Mouse (Mus musculus): ENCODE data around the gene Cox7a2l. TPM values are rescaled to one million over a fixed set of nuclear protein-coding genes. Genes with fewer than 3 reads are reported as not detected.

The Cox7a2l gene
- polyA plus RNA-seq, 1 experiment from 2014 or later, result 180 TPM

- peak overlapping the region; percentile 40 for H3K4me2 ChIP-seq (replicated peaks)
- H3K4me1 ChIP-seq, result peaks cover 34% of the 10 kb centered on the region
- peaks cover 10% of the 10 kb centered on the region; the same call in 1 of the 2 replicates for H3K27me3 ChIP-seq
- no peaks in the 10 kb centered on the region for H3K9me3 ChIP-seq
- 7% methylated on average over 35 of the region's 35 CpGs for WGBS
- H3K36me3 ChIP-seq, result no peaks in the 10 kb centered on the region
- ATAC-seq (replicated peaks), result peak; percentile 68
- H3K4me3 ChIP-seq, result peak overlapping the region; percentile 26
- H3K27ac ChIP-seq (replicated peaks), result peak overlapping the region; percentile 2; the same call in 1 of the 2 replicates
- H3K9ac ChIP-seq (replicated peaks), result 0 out of 2 replicates have a peak overlapping the region, but pooled peaks have one; percentile 30
Measured at GRCm38 (mm10) chr17:83545756-83546742, 28.9 kb upstream of the Cox7a2l start.

- ATAC-seq (replicated peaks), result no peak
- 78% methylated on average over 6 of the region's 6 CpGs for WGBS
- no peak overlapping the region for H3K27ac ChIP-seq (replicated peaks)
Measured at GRCm38 (mm10) chr17:83545259-83545658, 28.1 kb upstream of the Cox7a2l start.

GRCm38 (mm10) chr17:83542424-83542823, 25.3 kb upstream of the Cox7a2l start:
- no peak overlapping the region for H3K4me3 ChIP-seq
- H3K4me2 ChIP-seq (replicated peaks), result no peak overlapping the region
- H3K27me3 ChIP-seq, result peaks cover 8% of the 10 kb centered on the region; the same call in 1 of the 2 replicates
- no peaks in the 10 kb centered on the region for H3K9me3 ChIP-seq
- H3K36me3 ChIP-seq, result no peaks in the 10 kb centered on the region
- H3K27ac ChIP-seq (replicated peaks), result no peak overlapping the region
- WGBS, result 84% methylated on average over 2 of the region's 2 CpGs
- no peak for ATAC-seq (replicated peaks)
- peaks cover 23% of the 10 kb centered on the region for H3K4me1 ChIP-seq
- no peak overlapping the region for H3K9ac ChIP-seq (replicated peaks)

More at GRCm38 (mm10) chr17:83545259-83545658, 28.1 kb upstream of the Cox7a2l start:
- Histone ChIP-seq H3K36me3 (no peaks in the 10 kb centered on the region), H3K4me3 (no peak overlapping the region), H3K4me1 (peaks cover 34% of the 10 kb centered on the region), H3K4me2 (replicated peaks) (peak overlapping the region; percentile 40; the same call in 1 of the 2 replicates), H3K9me3 (no peaks in the 10 kb centered on the region), H3K9ac (replicated peaks) (no peak overlapping the region), H3K27me3 (peaks cover 10% of the 10 kb centered on the region; the same call in 1 of the 2 replicates)

DNA sequence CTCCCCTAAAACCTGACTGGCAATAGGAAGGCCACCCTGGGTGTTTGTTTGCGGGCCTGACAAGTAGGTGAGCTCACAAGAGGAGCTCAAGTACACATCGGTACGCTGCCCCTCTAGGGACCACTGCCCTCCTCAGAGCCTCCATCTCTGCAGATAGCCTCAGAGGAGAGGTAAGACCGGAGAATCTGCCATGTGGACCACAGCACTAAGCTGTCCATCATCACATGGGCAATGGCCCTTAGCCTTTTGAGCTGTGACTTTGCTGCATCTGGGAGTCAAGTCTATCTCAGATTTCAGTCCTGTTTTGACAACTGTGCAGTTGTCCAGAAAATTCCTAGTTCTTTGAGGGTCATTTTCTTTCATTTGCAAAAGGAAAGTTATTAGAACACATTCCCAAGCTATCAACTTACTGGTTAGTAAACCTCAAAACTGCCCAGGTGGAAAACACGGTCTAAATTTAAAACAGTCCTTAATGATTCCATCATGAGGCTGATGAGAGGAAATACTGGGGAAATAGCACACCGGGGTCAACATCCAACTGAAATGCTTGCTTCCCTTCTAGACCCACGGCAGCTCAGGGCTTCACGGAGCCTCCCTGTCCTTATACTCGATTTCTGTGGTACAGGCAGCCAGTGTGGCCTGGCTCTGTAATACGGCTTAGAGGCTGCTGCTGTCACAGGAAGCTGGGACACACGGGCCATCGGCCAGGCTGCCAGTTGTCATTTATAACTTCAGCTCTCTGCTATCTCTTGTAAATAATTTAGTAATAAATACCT, 22.3 kb upstream of the Cox7a2l start:
- ATAC-seq (replicated peaks), result no peak
- 73% methylated on average over 12 of the region's 12 CpGs for WGBS
- H3K27ac ChIP-seq (replicated peaks), result no peak overlapping the region
- no peak overlapping the region for H3K9ac ChIP-seq (replicated peaks)
- no peaks in the 10 kb centered on the region for H3K36me3 ChIP-seq
- no peaks in the 10 kb centered on the region for H3K27me3 ChIP-seq
- H3K4me3 ChIP-seq, result no peak overlapping the region
- no peaks in the 10 kb centered on the region for H3K9me3 ChIP-seq
- 0 out of 2 replicates have a peak, but pooled peaks cover 4% of the 10 kb centered on the region for H3K4me1 ChIP-seq
- no peak overlapping the region for H3K4me2 ChIP-seq (replicated peaks)

- no peak for ATAC-seq (replicated peaks)
- H3K9me3 ChIP-seq, result no peaks in the 10 kb centered on the region
- no peak overlapping the region for H3K4me2 ChIP-seq (replicated peaks)
- H3K27ac ChIP-seq (replicated peaks), result no peak overlapping the region
- H3K36me3 ChIP-seq, result no peaks in the 10 kb centered on the region
- H3K4me1 ChIP-seq, result 0 out of 2 replicates have a peak, but pooled peaks cover 4% of the 10 kb centered on the region
- WGBS, result 97% methylated on average over 1 of the region's 1 CpGs
- no peaks in the 10 kb centered on the region for H3K27me3 ChIP-seq
- no peak overlapping the region for H3K4me3 ChIP-seq
- H3K9ac ChIP-seq (replicated peaks), result no peak overlapping the region
Measured at GRCm38 (mm10) chr17:83538694-83539093, 21.6 kb upstream of the Cox7a2l start.

DNA sequence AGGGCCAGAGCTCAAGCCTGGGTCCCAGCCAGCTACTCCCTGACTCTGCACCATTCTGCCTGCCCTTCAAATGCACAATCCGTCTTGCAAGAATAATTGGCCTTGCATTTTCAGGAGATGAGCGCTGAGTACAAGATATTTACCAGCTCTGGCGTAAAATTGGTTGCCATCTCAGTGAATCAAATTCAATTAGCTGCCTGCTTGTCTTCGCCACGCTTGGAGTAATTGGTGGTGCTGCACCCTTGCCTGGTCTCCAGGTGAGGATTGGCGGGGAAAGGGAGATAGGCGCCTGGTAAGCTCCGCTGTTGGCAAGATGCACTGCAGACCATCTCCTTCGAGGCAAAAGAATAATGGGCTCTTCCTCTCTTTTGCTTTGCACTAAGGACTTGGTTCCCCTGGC, 21.0 kb upstream of the Cox7a2l start:
- Histone ChIP-seq H3K36me3 (no peaks in the 10 kb centered on the region), H3K9me3 (no peaks in the 10 kb centered on the region), H3K9ac (replicated peaks) (no peak overlapping the region), H3K27ac (replicated peaks) (no peak overlapping the region), H3K27me3 (no peaks in the 10 kb centered on the region), H3K4me1 (0 out of 2 replicates have a peak, but pooled peaks cover 4% of the 10 kb centered on the region), H3K4me2 (replicated peaks) (no peak overlapping the region), H3K4me3 (no peak overlapping the region)
- WGBS, result 45% methylated on average over 9 of the region's 9 CpGs
- ATAC-seq (replicated peaks), result no peak

DNA sequence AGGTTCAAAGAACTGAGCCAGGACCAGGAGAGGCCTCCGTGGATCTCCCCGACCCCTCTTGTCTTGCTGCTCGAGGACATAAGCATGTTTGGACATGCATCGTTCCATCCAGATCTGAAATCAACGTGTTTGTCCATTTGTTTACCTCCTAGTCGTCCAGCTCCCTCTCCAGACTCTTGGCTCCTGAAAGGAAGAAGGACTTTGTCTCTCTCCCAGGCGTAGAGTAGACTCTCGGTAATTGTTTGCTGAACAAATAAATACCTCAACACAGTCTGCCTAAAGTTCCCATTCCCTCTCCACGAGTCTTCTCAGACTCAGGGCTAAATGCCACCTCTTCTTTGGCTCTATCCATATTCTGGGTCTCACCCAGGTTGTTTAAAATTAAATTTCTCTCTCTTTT, 16.0 kb upstream of the Cox7a2l start:
- H3K4me1 ChIP-seq, result peaks cover 3% of the 10 kb centered on the region; the same call in 1 of the 2 replicates
- WGBS, result 82% methylated on average over 9 of the region's 9 CpGs

DNA sequence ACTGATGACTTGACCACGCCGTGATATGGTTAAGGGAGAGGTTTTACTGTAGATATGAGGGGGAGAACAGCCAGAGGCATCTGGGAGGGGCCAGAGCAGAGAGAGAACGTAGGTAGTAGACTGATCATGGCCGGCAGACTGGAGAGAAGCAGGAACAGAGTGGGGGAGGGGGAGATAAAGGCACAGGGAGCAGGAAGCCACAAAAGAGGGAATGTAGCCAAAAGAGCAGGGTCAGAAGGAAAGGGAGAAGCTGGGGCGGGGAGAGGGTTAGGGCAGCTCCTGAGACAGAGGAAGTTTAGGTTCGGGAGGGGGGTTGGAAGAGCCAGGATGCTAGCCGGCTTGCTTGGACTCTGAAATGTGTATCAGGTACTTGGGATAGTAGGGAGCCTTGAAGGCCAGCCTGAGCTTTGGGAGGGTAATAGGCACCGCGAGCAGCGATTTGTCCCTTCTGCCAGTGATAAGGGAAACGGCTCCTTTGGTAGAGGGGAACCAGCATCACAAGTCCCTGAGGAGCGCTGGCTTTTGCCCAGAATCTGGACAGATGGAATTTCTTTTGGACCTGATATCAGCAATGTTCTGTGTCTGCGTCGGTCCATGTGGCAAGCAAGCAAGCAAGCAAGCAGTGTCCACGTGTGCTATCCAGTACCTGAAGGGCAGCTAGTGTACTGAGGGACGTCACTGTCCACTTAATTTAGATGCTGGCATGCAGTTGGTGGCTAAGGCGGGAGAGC, 10.7 kb upstream of the Cox7a2l start:
- 0 out of 2 replicates have a peak overlapping the region, but pooled peaks have one; percentile 10 for H3K9ac ChIP-seq (replicated peaks)
- H3K27me3 ChIP-seq, result no peaks in the 10 kb centered on the region
- H3K9me3 ChIP-seq, result no peaks in the 10 kb centered on the region
- peak overlapping the region; percentile 29 for H3K4me2 ChIP-seq (replicated peaks)
- WGBS, result 25% methylated on average over 17 of the region's 17 CpGs
- ATAC-seq (replicated peaks), result peak; percentile 44; the same call in 1 of the 2 replicates
- H3K27ac ChIP-seq (replicated peaks), result no peak overlapping the region
- H3K4me1 ChIP-seq, result peaks cover 34% of the 10 kb centered on the region
- H3K36me3 ChIP-seq, result no peaks in the 10 kb centered on the region
- H3K4me3 ChIP-seq, result no peak overlapping the region

More for the DNA sequence above, 16.0 kb upstream of the Cox7a2l start:
- Histone ChIP-seq H3K9me3 (no peaks in the 10 kb centered on the region), H3K9ac (replicated peaks) (no peak overlapping the region), H3K27ac (replicated peaks) (no peak overlapping the region), H3K4me3 (no peak overlapping the region), H3K27me3 (no peaks in the 10 kb centered on the region), H3K4me2 (replicated peaks) (no peak overlapping the region), H3K36me3 (no peaks in the 10 kb centered on the region)
- no peak for ATAC-seq (replicated peaks)

- Histone ChIP-seq H3K4me1 (peaks cover 34% of the 10 kb centered on the region), H3K9me3 (no peaks in the 10 kb centered on the region), H3K27ac (replicated peaks) (no peak overlapping the region), H3K27me3 (no peaks in the 10 kb centered on the region), H3K4me2 (replicated peaks) (peak overlapping the region; percentile 29), H3K36me3 (no peaks in the 10 kb centered on the region), H3K9ac (replicated peaks) (no peak overlapping the region), H3K4me3 (no peak overlapping the region)
- ATAC-seq (replicated peaks), result peak; percentile 70
- WGBS, result 23% methylated on average over 13 of the region's 13 CpGs
Measured at GRCm38 (mm10) chr17:83526624-83527532, 9.7 kb upstream of the Cox7a2l start.

- Histone ChIP-seq H3K27ac (replicated peaks) (peak overlapping the region; percentile 53; the same call in 1 of the 2 replicates), H3K4me3 (no peak overlapping the region), H3K4me1 (peaks cover 34% of the 10 kb centered on the region), H3K9me3 (no peaks in the 10 kb centered on the region), H3K9ac (replicated peaks) (no peak overlapping the region), H3K27me3 (no peaks in the 10 kb centered on the region), H3K4me2 (replicated peaks) (no peak overlapping the region), H3K36me3 (no peaks in the 10 kb centered on the region)
- no peak; the same call in 1 of the 2 replicates for ATAC-seq (replicated peaks)
- 4% methylated on average over 5 of the region's 5 CpGs for WGBS
Measured at GRCm38 (mm10) chr17:83526091-83526561, 9.0 kb upstream of the Cox7a2l start.
